In genomic region chr4:21686416-21686815, GRCm38 (mm10) we compare ENCODE assay signal across 38 mouse cellular contexts. TPM values are rescaled to one million over a fixed set of nuclear protein-coding genes. Genes with fewer than 3 reads are reported as not detected.
DNase-seq lines count a peak whose midpoint lies in the region; ATAC-seq lines count a peak whose summit lies in the region.
"Had no signal": no experiment of that assay in that cellular context is flagged by ENCODE, and none has a peak within 500 bp of the region (broad histone marks: within the 10 kb centered on the region; RNA-seq: fewer than 3 reads in every experiment).

No protein-coding gene starts in this region.

- H3K36me3 ChIP-seq in limb, embryonic 11.5 days (ENCODE audit: control insufficient read depth, insufficient read depth, low read length) = no peaks in the 10 kb centered on the region
- H3K36me3 ChIP-seq in limb, embryonic 10.5 days = no peaks in the 10 kb centered on the region
- H3K36me3 ChIP-seq in neural tube, embryonic 11.5 days (ENCODE audit: control insufficient read depth, insufficient read depth, low read length) = no peaks in the 10 kb centered on the region
- H3K36me3 ChIP-seq: embryonic facial prominence, embryonic 13.5 days; forebrain, embryonic 10.5 days; G1E; heart, embryonic 13.5 days; limb, embryonic 12.5 days; liver, embryonic 15.5 days; midbrain, embryonic 12.5 days had no signal

- 2% methylated on average over 11 of the region's 11 CpGs for WGBS in limb, embryonic 11.5 days
- 2% methylated on average over 11 of the region's 11 CpGs for WGBS in limb, embryonic 10.5 days
- 1% methylated on average over 11 of the region's 11 CpGs for WGBS in neural tube, embryonic 11.5 days

- no peak overlapping the region for H3K27ac ChIP-seq in limb, embryonic 11.5 days (replicated peaks; ENCODE audit: low read depth, low read length)
- H3K27ac ChIP-seq in limb, embryonic 10.5 days = no peak overlapping the region
- H3K27ac ChIP-seq in neural tube, embryonic 11.5 days (ENCODE audit: low read depth, low read length) = no peak overlapping the region
- H3K27ac ChIP-seq: embryonic facial prominence, embryonic 13.5 days; forebrain, embryonic 10.5 days; heart, embryonic 13.5 days; limb, embryonic 12.5 days; liver, embryonic 15.5 days; midbrain, embryonic 12.5 days had no signal

- no peaks in the 10 kb centered on the region for H3K4me1 ChIP-seq in limb, embryonic 11.5 days (ENCODE audit: control insufficient read depth, insufficient read depth, low read length)
- H3K4me1 ChIP-seq in limb, embryonic 10.5 days = peaks cover 13% of the 10 kb centered on the region
- peaks cover 7% of the 10 kb centered on the region; the same call in 1 of the 2 replicates for H3K4me1 ChIP-seq in neural tube, embryonic 11.5 days (ENCODE audit: control insufficient read depth, insufficient read depth, low read length)

- H3K4me3 ChIP-seq in limb, embryonic 11.5 days (ENCODE audit: low read depth, low read length) = no peak overlapping the region
- H3K4me3 ChIP-seq in limb, embryonic 10.5 days = no peak overlapping the region
- H3K4me3 ChIP-seq in neural tube, embryonic 11.5 days (ENCODE audit: low read depth, low read length) = no peak overlapping the region
- H3K4me3 ChIP-seq: embryonic facial prominence, embryonic 13.5 days; limb, embryonic 12.5 days; liver, embryonic 15.5 days had no signal

- H3K27me3 ChIP-seq in limb, embryonic 11.5 days (ENCODE audit: control insufficient read depth, insufficient read depth, low read length) = peaks cover 95% of the 10 kb centered on the region
- peaks cover 100% of the 10 kb centered on the region for H3K27me3 ChIP-seq in limb, embryonic 10.5 days (ENCODE audit: low read depth, poor library complexity, severe bottlenecking)
- peaks cover 86% of the 10 kb centered on the region for H3K27me3 ChIP-seq in neural tube, embryonic 11.5 days (ENCODE audit: control insufficient read depth, insufficient read depth, low read length)

- no peaks in the 10 kb centered on the region for H3K9me3 ChIP-seq in limb, embryonic 11.5 days (ENCODE audit: control insufficient read depth, low read length)
- no peaks in the 10 kb centered on the region for H3K9me3 ChIP-seq in limb, embryonic 10.5 days (replicated peaks)
- H3K9me3 ChIP-seq in neural tube, embryonic 11.5 days (ENCODE audit: control insufficient read depth, low read length) = no peaks in the 10 kb centered on the region
- H3K9me3 ChIP-seq: embryonic facial prominence, embryonic 13.5 days; forebrain, embryonic 10.5 days; G1E; heart, embryonic 13.5 days; limb, embryonic 12.5 days; liver, embryonic 15.5 days; midbrain, embryonic 12.5 days had no signal

- no peak overlapping the region for H3K4me2 ChIP-seq in limb, embryonic 11.5 days (ENCODE audit: low read depth, severe bottlenecking)
- peak overlapping the region; percentile 24; the same call in 1 of the 2 replicates for H3K4me2 ChIP-seq in neural tube, embryonic 11.5 days (ENCODE audit: low read depth)
- H3K4me2 ChIP-seq: embryonic facial prominence, embryonic 13.5 days; heart, embryonic 13.5 days; limb, embryonic 12.5 days; liver, embryonic 15.5 days; lung, embryonic 14.5 days had no signal

- peak; percentile 44 for DNase-seq in embryo, embryonic 11 days
- DNase-seq in embryo, embryonic 10.5 days (ENCODE audit: low spot score) = no peak
- peak; percentile 23 for DNase-seq in limb, embryonic 11.5 days (ENCODE audit: low spot score)
- DNase-seq in limb, embryonic 10.5 days (ENCODE audit: low spot score) = no peak
- DNase-seq in R1 (ENCODE audit: low read depth, low spot score) = peak; percentile 6
- peak; percentile 40 for DNase-seq in neural tube, embryonic 11.5 days (ENCODE audit: low spot score)
- no peak for DNase-seq in gastrocnemius, adult 8-10 months (ENCODE audit: low spot score in 2 of 2)
- DNase-seq: adrenal gland, postnatal 10 days; cerebellum, adult 11-12 months; cerebellum, adult 9-11 months; gastrocnemius, postnatal 10 days; heart, postnatal 10 days; kidney, adult 11 months; kidney, postnatal 14 days; layer of hippocampus, adult 9-11 months; lung, embryonic 14.5 days; lung, postnatal 14 days; right cerebral cortex, postnatal 4 days; thymus, adult 2 months; thymus, postnatal 4 days had no signal

- no peak for ATAC-seq in limb, embryonic 11.5 days (ENCODE audit: insufficient number of reproducible peaks, low FRiP score, low TSS enrichment, low read depth)
- no peak for ATAC-seq in neural tube, embryonic 11.5 days (ENCODE audit: insufficient read depth, low FRiP score, low TSS enrichment)
- ATAC-seq: forebrain, embryonic 16.5 days; inflammation-experienced regulatory T-cells, adult 6 months had no signal

- H3K9ac ChIP-seq in limb, embryonic 11.5 days (ENCODE audit: low read length) = no peak overlapping the region
- H3K9ac ChIP-seq in neural tube, embryonic 11.5 days (ENCODE audit: low read length) = no peak overlapping the region
- H3K9ac ChIP-seq: embryonic facial prominence, embryonic 13.5 days; heart, embryonic 13.5 days; limb, embryonic 12.5 days; liver, embryonic 15.5 days; lung, embryonic 14.5 days; midbrain, embryonic 12.5 days had no signal

RNA-seq across cellular contexts. Expression of gene Prdm13, which starts 0.7 kb away (rescaled TPM):
- not detected in 2 replicates for polyA plus RNA-seq in limb, embryonic 11.5 days (2014; fragmentation: Nextera tagmentation; extraction: Ambion mirVana)
- polyA plus RNA-seq in limb, embryonic 10.5 days (2016; fragmentation: Nextera tagmentation; extraction: Ambion mirVana) = not detected in 2 replicates
- polyA plus RNA-seq in neural tube, embryonic 11.5 days (2014; fragmentation: Nextera tagmentation; extraction: Ambion mirVana) = 6.8 and 8.8 TPM in 2 replicates
- total RNA-seq in gastrocnemius, adult 8-10 months (2022) = not detected
- total RNA-seq: adrenal gland, postnatal 10 days; gastrocnemius, postnatal 10 days; heart, adult 8-10 months; heart, postnatal 10 days; hematopoietic stem cell, adult 5-6 weeks; left cerebral cortex, postnatal 10 days; liver, adult 2 months; megakaryocyte progenitor cell, adult 5-6 weeks; neutrophil, adult 5-6 weeks had no signal
- polyA plus RNA-seq: embryonic facial prominence, embryonic 13.5 days; forebrain, embryonic 16.5 days; G1E; gonadal fat pad, adult 2 months; heart, embryonic 13.5 days; inflammation-experienced regulatory T-cells, adult 6 months; kidney, embryonic 14.5 days; limb, embryonic 12.5 days; liver, adult 2 months; liver, embryonic 15.5 days; lung, embryonic 14.5 days; spleen, adult 2 months; thymus, adult 2 months had no signal

RNA-seq across cellular contexts. Expression of gene Ccnc, which starts 41.1 kb away (rescaled TPM):
- 47.8 and 48.5 TPM in 2 replicates for polyA plus RNA-seq in limb, embryonic 11.5 days (2014; fragmentation: Nextera tagmentation; extraction: Ambion mirVana)
- polyA plus RNA-seq in limb, embryonic 10.5 days (2016; fragmentation: Nextera tagmentation; extraction: Ambion mirVana) = 39.0 and 41.8 TPM in 2 replicates
- polyA plus RNA-seq in neural tube, embryonic 11.5 days (2014; fragmentation: Nextera tagmentation; extraction: Ambion mirVana) = 68.5 and 79.5 TPM in 2 replicates
- total RNA-seq in gastrocnemius, adult 8-10 months (2022) = 10 to 100 TPM in 1 of 4 experiments, 1 to 10 TPM in 3; 8.6 to 11.8 (median 9.6) TPM

Comparison
In these comparisons a context has a peak if more than half of its experiments do, and no peak if none do; other contexts are left out.
1. DNase-seq: peak in embryo, embryonic 11 days (single experiment), limb, embryonic 11.5 days (single experiment), R1 (single experiment) and neural tube, embryonic 11.5 days (single experiment); none in embryo, embryonic 10.5 days (single experiment), limb, embryonic 10.5 days (single experiment) and gastrocnemius, adult 8-10 months (0 of 2).